Mouse (Mus musculus) mouse trophoblast stem cell (cell line): Measurements from ENCODE around the gene Uvrag.

ENCODE experiments used
- in situ Hi-C, 2 experiments: fragments of 300-500 bp; cut with MseI, MboI; formaldehyde crosslinking; loops; 2 replicates in 1 of 2; 3 replicates in 1 of 2; pipeline ENCODE4 v1.15.1; 2025

Uvrag gene

DNA sequence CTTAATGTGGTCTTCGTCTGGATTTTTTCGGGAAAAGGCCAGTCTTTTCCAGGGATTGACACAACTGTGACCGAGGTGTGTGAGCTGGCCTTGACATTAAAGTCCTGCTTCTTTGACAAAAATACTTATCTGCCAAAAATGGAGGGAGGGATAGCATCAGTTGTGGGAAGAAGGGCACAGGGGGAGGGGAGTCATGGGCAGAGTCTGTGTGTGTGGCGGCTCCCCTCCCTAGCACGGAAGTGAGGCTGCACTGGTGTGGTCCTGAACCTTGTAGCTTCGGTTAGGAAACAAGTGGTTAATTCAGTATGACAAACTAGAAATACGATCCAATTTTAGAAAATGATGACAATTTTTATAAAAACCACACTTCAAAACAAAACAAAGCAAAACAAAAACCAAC, 202.3 kb downstream of the Uvrag start:
- in situ Hi-C loops, result no loop called here

DNA sequence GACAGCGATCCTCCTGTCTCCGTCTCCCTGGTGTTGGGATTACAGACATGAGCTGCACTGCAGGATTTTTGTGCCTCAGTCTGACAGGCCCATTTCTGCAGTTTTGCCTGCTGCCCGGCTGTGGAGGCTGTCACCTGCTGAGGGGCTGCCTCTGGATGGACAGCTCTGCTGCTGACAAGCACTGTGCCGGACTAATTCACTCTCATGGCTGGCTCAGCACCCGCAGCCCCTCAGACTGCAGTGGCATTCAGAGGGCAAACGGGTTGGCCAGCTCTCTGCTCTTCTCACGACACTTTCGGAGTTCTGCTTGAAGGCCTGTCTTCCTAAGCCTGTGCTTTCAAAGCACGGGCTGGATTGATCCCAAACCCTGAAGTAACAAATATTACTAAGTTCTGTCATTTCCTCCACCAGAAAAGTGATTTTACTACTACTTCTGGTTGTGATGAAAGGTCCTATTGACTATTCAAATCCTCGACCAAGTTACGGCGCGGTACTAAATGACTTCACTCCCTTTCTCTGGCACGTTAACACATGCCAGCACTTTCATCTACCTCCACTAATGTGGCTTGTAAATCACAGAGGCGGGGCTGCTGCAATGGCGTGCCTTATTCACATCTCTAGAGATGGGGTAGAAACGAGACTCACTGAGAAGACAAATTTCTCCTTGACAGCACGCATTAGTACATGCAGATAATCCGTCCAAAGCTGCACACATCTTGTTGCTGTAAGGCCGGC, 203.7 kb downstream of the Uvrag start:
- in situ Hi-C loops, result no loop called here

DNA sequence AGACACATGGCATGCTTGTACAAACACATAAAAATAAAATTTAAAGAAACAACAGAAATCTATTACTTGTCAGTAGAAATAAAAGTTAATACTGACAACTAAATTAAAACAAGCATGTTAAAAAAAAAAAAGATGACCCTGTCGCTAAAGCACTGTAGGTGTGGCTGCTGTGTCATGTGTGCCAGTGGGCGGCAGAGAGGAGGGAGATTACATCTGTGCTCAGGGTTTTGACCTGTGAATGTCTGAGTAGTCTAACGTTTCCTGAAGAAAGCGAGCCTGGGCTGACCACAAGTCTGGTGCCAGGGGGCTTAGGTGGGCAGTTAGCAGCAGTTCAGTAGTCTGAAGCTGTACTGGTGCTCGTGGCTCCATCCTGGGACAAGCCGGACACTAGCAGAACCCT, 205.2 kb downstream of the Uvrag start:
- in situ Hi-C loops, result no loop called here

DNA sequence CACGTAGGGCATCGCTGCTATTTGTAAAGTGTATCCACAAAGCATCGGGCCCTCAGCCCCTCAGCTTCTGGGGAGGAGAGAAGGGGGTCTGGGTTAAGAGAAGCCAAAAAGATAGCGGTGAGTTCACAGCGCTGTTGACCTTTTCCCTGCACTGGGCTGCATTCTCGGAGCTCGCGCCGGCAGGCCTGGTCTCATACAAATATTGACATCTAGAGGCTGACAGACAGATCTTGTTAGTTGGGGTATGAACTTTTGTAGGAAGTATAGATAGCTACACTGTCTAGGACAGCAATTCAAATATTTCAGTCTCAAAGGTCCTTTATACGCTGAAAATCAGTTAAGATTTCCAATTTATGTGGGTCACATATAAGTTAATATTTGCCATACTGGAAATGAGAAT, 205.7 kb downstream of the Uvrag start:
- in situ Hi-C loops, result no loop called here

DNA sequence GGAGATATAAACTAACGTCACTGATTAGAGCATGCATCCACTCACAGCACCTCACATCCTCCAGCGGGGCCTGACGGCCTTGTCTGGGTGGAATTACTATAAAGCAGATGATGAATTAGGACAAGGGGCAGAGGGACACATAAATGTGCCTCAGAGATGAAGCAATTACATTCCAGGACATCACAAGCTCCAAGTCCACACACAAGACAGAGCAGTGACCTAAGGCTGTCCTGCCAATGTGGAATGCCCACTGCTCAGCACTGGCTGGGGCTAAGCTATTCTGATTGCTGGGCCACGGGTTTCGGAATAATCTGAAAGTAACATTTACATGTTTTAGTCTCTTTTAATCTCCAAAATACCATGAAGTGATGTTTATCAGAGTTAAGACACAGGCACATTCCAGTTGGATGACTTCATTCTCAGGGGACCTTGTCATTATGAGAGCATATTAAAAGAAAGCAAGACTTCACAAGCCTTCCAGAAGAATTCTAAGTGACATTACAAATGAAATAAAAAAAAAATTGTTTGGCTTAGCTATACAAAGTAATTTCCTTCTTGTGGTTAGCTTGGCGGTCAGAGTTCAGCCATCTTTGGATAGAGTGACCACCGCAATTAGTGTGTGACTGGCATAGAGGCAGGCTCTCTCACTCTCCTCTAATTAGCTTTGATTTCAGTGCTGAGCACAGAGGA, 212.5 kb downstream of the Uvrag start:
- in situ Hi-C loops, result no loop called here

DNA sequence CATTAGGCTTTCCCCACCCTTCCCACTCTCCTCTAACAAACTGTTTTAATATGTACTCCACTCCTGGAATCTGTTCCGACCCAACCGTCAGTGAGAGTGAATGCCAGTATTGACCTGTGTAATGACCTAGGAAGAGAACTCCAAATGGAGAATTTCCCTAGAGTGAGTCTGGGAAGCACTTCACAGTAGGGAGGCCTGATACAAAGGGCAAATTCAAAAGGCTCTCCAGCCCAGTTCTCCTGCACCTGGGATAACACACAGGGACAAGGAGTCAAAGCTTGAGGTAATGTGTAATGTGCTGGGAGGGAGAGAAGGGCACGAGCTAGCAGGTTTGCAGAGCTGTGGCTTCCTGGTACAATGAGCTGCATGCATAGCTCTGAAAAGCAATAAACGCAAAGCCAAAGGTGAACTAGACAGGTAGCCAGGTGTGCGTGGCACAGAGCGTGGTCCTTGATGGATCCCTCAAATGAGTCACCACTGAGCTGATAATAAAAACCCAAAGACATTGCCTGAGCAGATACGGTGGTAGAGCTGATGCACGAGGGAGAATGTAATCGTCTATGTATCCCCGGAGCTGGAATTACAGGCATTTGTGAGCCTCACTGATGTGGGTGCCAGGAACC, 213.9 kb downstream of the Uvrag start:
- in situ Hi-C loops, result no loop called here

DNA sequence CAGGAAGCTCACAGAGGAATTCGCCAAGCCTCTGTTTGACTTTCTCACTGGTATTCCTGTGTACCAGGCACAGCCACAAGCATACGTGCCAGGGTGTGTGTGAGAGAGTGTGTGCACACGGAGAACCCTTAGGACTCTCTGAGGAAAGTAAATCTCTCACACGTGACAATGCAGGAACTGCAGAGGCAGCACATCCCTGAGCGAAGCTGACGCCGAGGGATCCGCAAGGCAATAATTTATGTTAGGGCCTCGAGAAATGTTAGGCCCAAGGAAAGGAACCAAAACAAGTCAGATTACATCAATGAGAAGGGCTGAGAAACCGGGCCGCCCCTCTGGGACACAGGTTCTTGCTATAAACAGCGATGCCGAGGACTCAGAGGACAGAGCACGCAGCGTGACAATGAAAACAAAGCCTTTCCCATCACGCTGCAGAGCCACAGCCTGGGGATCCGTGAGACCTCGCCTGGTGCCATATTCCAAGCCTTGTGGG, 216.5 kb downstream of the Uvrag start:
- in situ Hi-C loops, result no loop called here

DNA sequence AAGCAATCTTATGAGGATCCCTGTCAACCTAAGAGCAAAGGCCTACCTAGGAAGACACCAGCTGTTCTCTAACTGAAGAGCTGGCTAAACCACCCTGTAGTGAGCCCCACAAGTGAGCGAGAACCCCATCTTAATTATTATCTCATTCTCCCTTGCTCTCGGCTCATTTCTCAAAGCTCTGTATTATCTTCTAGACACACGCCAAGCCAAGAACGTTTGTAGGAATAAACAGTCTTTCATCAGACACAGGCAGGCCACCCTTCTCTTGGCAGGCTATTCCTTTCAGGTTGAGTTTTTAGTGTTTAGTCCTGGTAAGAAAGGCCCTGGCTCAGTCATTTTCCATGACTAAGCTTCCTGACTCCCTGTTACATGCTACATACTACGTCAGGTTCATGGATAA, 218.0 kb downstream of the Uvrag start:
- in situ Hi-C loops, result no loop called here

DNA sequence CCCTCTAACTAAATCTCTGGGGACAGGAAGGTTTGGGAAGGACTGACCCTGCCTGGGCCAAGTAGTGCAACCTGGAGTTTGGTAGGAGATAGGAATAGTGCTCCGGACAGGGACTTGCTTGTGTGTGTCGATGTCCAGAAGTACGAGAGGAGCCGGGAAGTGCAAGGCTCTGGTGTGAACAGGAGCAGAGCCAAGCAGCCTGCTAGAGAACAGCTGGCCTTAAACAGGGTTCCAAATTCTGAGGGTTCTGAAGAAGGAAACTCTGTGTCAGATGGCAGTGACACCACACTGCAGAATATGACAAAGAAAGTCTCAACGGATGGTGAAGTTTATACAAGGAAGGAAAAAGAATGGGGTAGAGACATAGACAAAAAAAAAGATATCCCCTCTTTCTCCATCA, 223.5 kb downstream of the Uvrag start:
- in situ Hi-C loops, result no loop called here

- in situ Hi-C loops, result no loop called here
Measured at GRCm38 (mm10) chr7:98916581-98916980, 224.4 kb downstream of the Uvrag start.

DNA sequence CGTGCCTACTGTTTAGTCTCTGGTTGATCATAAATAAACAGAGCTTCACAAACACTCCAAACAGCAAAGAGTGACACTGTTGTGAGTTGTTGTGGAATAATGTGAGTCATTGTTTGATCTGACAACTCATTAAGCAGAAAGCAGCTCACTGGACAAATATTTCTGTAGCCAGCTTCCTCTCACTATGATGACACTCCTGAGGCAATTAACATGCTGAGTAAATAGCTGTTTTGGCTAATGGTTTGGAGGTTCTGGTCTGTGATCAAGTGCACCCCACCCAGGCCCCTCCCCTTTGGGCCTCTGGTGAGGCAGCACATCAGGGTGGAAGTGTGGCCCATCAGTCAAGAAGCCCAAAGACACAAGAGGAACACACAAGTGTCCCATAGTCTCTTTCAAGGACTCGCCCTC, 228.0 kb downstream of the Uvrag start:
- in situ Hi-C loops, result no loop called here

DNA sequence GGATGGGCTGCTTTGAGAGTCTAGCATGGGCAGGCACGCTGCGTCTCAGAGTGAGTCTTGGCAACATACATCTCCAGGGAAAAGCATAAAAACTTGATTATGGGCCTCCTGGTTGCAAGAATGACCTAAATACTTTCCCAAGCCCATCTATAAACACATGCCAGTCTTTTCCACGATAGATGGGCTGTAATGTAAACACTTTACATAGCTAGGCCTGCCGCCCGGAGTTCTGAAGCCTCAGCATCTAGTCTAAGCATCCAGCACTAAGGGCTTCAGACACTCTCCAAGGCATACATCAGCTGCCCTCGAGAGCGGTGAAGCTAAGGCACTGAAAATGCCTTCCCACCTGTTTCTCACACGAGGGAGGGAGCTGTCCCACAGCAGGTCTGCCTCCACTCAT, 229.7 kb downstream of the Uvrag start:
- in situ Hi-C loops, result no loop called here

DNA sequence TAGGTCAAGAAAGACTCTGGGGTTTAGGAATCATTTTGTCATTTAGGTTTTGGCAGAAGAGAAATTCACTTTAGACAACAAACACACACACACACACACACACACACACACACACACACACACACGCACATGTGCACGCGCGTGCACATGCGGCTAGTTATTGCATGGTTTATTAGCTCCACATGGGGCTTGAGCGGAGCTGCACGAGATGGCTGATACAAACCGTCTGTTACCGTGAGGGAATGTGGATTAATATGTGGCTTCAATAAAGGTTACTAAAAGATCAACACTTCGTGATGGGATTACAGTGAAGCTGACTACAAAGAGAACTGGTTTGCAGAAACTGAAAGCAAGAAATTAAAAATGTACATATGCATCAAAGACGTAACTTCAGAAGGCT, 230.2 kb downstream of the Uvrag start:
- in situ Hi-C loops, result no loop called here

GRCm38 (mm10) chr7:98910164-98910563, 230.8 kb downstream of the Uvrag start:
- in situ Hi-C loops, result no loop called here

DNA sequence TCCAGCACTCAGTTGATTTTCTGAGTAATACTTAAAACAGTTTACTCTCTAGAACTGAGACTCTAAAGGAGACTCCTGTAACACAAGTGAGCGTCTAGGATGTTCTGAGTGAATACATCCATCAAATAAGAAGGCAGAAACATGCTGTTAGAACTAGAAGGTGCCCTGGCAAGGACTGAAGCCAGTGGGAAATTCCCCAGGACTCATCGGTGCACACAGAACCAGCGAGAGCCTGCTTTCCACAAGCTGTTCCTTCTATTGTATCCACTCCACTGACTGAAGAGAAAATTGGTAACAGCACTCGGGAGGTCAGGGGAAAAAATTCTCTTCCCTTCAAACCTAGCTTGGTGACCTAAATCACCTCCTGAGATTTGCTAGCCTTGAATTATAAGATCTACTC, 233.5 kb downstream of the Uvrag start:
- in situ Hi-C loops, result no loop called here

DNA sequence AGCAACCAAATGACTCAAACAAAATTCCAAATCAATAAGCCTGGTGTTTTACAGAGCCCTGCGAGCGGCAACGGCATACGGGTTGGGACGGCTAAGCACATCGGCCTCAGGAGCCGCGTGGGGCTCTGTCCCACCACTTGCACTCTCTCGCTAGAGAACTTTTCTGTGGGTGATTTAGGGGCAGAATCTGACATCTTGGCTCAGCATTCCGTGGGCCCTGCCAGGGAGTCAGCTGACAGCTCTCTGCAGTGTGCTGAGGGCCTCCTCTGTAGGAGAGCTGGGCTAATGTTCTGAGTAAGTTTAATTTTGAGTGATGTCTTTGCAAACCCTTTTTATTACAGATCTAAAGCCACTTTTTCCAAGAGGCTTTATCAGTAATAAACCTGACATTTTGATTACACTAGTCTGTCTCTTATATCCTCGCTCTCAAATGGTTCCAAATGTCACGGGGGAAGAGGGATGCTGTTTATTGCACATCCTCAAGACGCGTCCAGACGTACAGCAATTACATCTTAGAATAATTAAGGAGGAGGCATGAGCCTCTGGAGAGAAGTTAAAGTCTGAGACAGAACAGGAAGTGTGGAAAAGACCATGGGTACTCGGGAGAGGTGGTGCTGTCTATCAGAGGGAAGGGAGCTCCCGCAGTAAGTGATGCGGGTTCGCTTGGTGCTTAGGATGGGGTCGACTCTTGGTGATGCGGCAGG, 236.1 kb downstream of the Uvrag start:
- in situ Hi-C loops, result no loop called here

DNA sequence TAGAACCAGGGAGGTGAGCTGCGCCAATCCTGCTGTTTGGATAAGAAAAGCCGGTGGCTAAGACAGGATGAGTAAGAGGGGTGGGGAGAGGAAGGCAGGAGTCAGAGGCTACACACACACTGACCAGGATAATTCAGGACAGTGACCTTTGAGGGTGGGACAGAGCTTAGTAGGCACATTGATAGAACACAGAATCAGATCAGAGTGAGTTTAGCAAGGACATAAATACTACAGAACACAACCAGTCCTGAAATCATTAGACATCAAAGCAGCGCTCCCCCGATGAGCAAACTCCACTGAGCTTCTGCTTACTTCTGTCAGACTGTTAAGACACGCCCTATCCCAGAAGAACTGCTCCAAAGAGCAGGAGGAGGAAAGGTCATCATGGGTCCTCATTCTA, 237.1 kb downstream of the Uvrag start:
- in situ Hi-C loops, result no loop called here

DNA sequence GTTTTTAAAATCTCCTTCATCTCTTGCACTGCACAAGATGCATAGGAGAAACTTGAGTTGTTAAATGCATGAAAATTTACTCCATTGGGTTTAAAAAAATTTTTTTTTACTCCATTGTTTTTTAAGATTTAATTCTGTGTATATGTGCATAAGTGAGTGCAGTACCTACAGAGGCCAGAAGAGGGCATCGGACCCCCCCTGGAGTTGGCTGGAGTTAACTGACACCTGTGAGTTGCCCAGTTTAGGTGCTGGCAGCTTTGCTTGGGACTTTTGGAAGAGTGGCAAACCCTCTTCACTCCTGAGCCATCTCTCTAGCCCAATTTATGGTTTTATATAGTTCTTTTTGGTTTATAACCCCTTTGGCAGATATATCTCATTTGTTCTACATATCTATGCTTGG, 239.8 kb downstream of the Uvrag start:
- in situ Hi-C loops, result no loop called here

- in situ Hi-C loops, result no loop called here
Measured at GRCm38 (mm10) chr7:98899815-98900214, 241.1 kb downstream of the Uvrag start.

DNA sequence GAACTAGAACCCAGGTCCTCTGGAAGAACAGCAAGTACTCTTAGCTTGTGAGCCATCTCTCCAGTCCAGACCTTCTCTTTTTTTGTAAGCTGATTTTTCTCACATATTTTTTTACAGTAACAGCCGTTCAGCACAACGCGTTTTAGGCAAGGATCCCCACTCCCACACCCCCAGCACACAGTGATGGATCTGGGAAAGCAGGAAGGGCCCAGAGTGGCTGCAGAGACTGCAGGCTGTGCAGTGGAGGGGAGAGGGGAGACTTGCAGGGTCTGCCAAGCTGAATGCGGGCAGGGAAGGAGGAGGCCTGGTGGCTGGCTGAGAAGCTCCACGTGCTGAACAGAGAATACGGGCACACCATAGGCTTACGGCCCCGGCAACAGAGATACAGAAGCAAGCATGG, 243.6 kb downstream of the Uvrag start:
- in situ Hi-C loops, result no loop called here

DNA sequence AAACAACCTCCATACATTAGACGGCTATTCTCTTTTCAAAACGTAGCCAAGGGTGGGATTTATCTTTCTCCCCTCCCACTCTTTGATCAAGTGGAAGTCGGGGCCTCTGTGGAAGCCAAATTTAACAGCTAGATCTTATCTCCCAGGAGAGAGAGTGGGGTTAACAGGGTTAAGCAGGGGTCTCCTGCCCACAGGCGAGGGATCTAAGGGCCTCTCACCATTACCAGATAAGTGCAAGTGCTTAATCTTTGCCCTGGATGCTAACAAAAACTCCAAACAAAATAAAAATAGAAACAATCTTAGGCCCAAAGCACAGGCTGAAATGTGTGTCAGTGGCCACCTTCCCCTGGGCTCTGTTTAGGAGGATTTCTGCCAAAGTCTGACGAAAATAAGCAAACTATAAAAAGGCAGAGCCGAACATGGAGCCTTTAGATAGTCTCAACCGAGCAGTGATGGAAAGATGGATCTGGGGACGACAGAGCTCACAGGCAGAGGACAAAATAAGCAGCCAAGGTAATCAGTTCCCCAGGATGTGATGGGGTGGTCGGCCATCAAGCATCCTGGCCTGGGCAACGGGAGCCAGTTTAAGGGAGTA, 245.3 kb downstream of the Uvrag start:
- in situ Hi-C loops, result no loop called here

GRCm38 (mm10) chr7:98894768-98895167, 246.2 kb downstream of the Uvrag start:
- in situ Hi-C loops, result no loop called here
